Mouse (Mus musculus) embryonic fibroblast, embryonic 13.5 days (primary cell): ENCODE data around the gene Kcnq5.

Experiments used
- CTCF ChIP-seq: IDR thresholded peaks from 2 replicates; pipeline ENCODE4 v1.5.1; 2011; ENCODE audit warnings: mild to moderate bottlenecking, control low read depth, low read length, moderate library complexity, borderline replicate concordance; ENCODE audit not compliant: insufficient read depth
- POLR2A ChIP-seq: IDR thresholded peaks from 2 replicates; pipeline ENCODE4 v1.6.1; 2011; ENCODE audit warnings: low read depth, mild to moderate bottlenecking, control low read depth, low read length, moderate library complexity

DNA sequence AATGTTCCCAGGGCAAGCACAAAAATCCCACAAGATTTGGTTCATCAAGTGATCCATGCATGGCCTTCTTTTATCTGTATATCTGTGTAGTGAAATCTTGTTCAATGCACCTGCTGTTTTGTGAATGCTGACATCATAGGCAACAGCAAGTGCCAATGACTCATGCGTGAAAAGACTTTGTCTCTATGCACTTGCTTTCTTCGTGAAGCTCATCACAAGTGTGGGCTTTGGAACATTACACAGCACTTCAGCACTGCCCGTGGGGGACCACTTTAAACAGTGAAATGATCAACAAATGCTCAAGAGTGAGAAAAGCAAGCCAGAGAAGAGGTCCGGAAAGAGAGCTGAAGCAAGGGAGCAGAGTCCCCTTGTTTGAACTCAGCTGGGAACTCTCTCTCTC, 345.1 kb downstream of the Kcnq5 start:
- TF ChIP-seq CTCF (no peak), POLR2A (no peak)
